ENCODE assay signal across 8 mouse cellular contexts in the genomic region with DNA sequence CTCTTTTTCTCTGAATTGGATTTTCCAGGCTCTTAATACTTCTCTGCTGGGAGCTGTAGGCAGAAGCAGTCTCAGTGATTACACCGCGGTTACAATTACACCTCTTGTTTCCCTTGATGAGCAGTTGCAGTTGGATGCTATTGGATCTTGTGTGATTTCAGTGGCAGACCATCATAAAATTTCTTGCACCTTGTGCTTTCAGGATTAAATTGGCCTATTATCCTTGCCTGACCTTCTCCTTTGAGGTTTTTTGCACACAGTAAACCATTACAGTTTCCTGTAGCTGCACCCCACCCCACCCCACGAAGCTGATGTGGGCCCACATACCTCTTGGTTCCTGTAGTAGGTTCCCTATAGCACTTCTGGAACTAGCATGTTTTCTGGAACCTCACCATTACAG. TPM values are rescaled to one million over a fixed set of nuclear protein-coding genes. Genes with fewer than 3 reads are reported as not detected.
DNase-seq lines count a peak whose midpoint lies in the region.

No protein-coding gene starts in this region.

- DNase-seq in retina, postnatal 1 day = peak; percentile 6
- DNase-seq in retina, embryonic 14.5 days (ENCODE audit: low spot score) = no peak
- no peak for DNase-seq in forebrain, embryonic 10.5 days (ENCODE audit: extremely low spot score, low spot score)
- peak; percentile 12 for DNase-seq in hindlimb bud, embryonic 11.5 days (ENCODE audit: extremely low spot score, low read depth, low spot score)
- peak; percentile 10 for DNase-seq in thymus, postnatal 0 days (ENCODE audit: low spot score)
- no peak for DNase-seq in urinary bladder, postnatal 10 days (ENCODE audit: low spot score)
- DNase-seq in spleen, postnatal 14 days (ENCODE audit: low spot score in 2 of 2) = no peak

- WGBS in forebrain, embryonic 10.5 days = 12% methylated on average over 3 of the region's 3 CpGs
- 2% methylated on average over 3 of the region's 3 CpGs for WGBS in macrophage (ENCODE audit: missing documents)

- peak overlapping the region; percentile 88 for H3K27ac ChIP-seq in forebrain, embryonic 10.5 days
- H3K27ac ChIP-seq in macrophage = peak overlapping the region; percentile 88; the same call in 1 of the 2 replicates

- peak overlapping the region; percentile 69 for H3K4me3 ChIP-seq in forebrain, embryonic 10.5 days
- peak overlapping the region; percentile 89 for H3K4me3 ChIP-seq in macrophage (ENCODE audit: inconsistent target)

- H3K36me3 ChIP-seq in forebrain, embryonic 10.5 days (replicated peaks) = no peaks in the 10 kb centered on the region
- no peaks in the 10 kb centered on the region for H3K36me3 ChIP-seq in macrophage (ENCODE audit: inconsistent target)

- peaks cover 82% of the 10 kb centered on the region for H3K27me3 ChIP-seq in forebrain, embryonic 10.5 days (ENCODE audit: poor library complexity, severe bottlenecking)

- peaks cover 36% of the 10 kb centered on the region for H3K4me1 ChIP-seq in forebrain, embryonic 10.5 days

- H3K9me3 ChIP-seq in forebrain, embryonic 10.5 days = no peaks in the 10 kb centered on the region

- H3K79me2 ChIP-seq in macrophage (ENCODE audit: inconsistent target) = peaks cover 68% of the 10 kb centered on the region

RNA-seq across cellular contexts. Expression of a gene that starts 2.0 kb away (rescaled TPM):
- 111 and 114 TPM in 2 replicates for polyA plus RNA-seq in forebrain, embryonic 10.5 days (2016; fragmentation: Nextera tagmentation; extraction: Ambion mirVana)
- 100 to 1,000 TPM in 20 of 26 experiments, 10 to 100 TPM in 6; 41.6 to 232 (median 137) TPM for total RNA-seq in macrophage (2018; cell fraction: chromatin; rRNA removed)
- total RNA-seq in macrophage (2018; cell fraction: cytosol; rRNA removed) = 100 to 1,000 TPM in 2 of 26 experiments, 10 to 100 TPM in 24; 54.7 to 118 (median 78.9) TPM
- 100 to 1,000 TPM in 25 of 26 experiments, 10 to 100 TPM in 1; 86.4 to 278 (median 142) TPM for total RNA-seq in macrophage (2018; cell fraction: nucleus; rRNA removed)
- 83.5 to 101 TPM (median 88.8 TPM) in 3 replicates for polyA plus RNA-seq in macrophage (2018)
- 51.0 and 55.4 TPM in 2 replicates for polyA plus RNA-seq in thymus, postnatal 0 days (2015; fragmentation: Nextera tagmentation; extraction: Ambion mirVana)

Comparison
In these comparisons a context has a peak if more than half of its experiments do, and no peak if none do; other contexts are left out.
1. DNase-seq: peak in retina, postnatal 1 day (single experiment), hindlimb bud, embryonic 11.5 days (single experiment) and thymus, postnatal 0 days (single experiment); none in retina, embryonic 14.5 days (single experiment), forebrain, embryonic 10.5 days (single experiment), urinary bladder, postnatal 10 days (single experiment) and spleen, postnatal 14 days (0 of 2).